Mouse (Mus musculus): ENCODE measurements around the gene Macf1.

GRCm38 (mm10) chr4:123415566-123415965 lies 268.6 kb downstream of the Macf1 start:
- no peak for TF ChIP-seq CTCF (IDR thresholded peaks at IDR 0.05; ENCODE audit: extremely low read depth, insufficient read length, insufficient replicate concordance, low read depth, low read length)
- no peak for TF ChIP-seq POLR2A (IDR thresholded peaks at IDR 0.05; ENCODE audit: low read depth, low read length)
